Mouse (Mus musculus) gastrocnemius, adult 8-10 months (tissue): ENCODE results near the gene Nanos1. TPM values are rescaled to one million over a fixed set of nuclear protein-coding genes. Genes with fewer than 3 reads are reported as not detected.

ENCODE experiments used
- DNase-seq, 2 experiments: peaks; one replicate each; pipeline ENCODE4 v3.0.0; 2022; ENCODE audit warnings: low spot score in 2 of 2
- total RNA-seq, 4 experiments: library from RNA; stranded (reverse); gene quantifications; 2 replicates each; pipeline ENCODE4 v1.2.4; 2022

Nanos1 gene
- total RNA-seq = under 1 TPM in 1 of 4 experiments, not detected in 3; 0.11 TPM

- peak; percentile 52 to 70 for DNase-seq
These were observed at the start of gene Nanos1 for GRCm38 (mm10) chr19:60755438-60756191. Nanos1 (plus strand) TSS chr19:60755987.

GRCm38 (mm10) chr19:60709193-60709900 is 46.4 kb upstream of the Nanos1 start:
- no peak for DNase-seq

- DNase-seq = no peak
These were observed 45.6 kb upstream of the Nanos1 start for GRCm38 (mm10) chr19:60710196-60710595.

DNA sequence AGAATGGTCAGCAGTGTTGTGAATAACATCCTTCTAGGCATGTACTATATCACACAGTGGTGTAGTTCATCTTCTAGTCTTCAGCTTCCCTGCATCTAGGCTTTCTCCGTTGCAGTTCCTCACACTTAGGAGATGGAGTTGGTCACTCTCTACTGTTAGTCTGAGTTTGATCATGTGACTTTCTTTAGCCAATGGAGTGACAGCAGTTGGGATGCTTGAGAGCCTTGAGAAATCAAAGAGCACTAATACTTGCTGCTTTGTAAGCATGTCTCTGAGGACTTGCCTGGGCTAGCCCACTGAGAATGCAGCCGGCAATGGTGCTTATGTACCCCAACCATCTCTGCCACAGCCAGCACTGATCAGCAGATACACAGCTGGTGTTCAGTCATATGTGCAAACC is 43.2 kb upstream of the Nanos1 start:
- no peak for DNase-seq

- DNase-seq = no peak
These were observed 39.4 kb upstream of the Nanos1 start for GRCm38 (mm10) chr19:60716381-60716780.

DNA sequence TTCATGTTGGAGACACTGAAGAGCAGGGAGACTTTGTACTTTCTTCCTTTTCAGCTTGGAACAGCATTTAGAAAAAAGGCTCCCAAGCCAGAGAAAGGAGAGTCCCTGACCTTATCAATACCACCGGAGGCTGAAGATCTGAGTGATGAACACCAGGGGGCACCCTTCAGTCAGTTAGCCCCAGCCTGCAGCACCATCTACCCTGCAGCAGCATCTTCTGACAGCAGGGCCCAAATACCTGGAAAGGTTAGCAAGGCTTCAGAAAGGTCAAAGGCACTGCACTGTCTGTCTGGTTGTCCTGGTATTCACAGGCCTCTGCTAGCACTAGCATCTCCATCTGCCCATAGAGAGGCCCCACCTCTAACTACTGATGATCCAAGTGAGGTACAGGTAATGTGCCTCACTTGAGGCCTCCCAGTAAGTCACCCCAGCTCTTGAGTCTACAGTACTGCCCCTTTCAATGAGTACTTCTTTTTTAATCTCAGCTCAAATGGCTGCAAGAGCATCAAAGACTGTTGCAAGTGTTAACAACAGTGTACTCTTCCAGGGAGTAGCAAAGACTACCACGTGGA is 25.4 kb upstream of the Nanos1 start:
- no peak for DNase-seq

GRCm38 (mm10) chr19:60731299-60731698 is 24.5 kb upstream of the Nanos1 start:
- DNase-seq = no peak

- DNase-seq = no peak
These were observed 23.8 kb upstream of the Nanos1 start for GRCm38 (mm10) chr19:60731966-60732365.

DNA sequence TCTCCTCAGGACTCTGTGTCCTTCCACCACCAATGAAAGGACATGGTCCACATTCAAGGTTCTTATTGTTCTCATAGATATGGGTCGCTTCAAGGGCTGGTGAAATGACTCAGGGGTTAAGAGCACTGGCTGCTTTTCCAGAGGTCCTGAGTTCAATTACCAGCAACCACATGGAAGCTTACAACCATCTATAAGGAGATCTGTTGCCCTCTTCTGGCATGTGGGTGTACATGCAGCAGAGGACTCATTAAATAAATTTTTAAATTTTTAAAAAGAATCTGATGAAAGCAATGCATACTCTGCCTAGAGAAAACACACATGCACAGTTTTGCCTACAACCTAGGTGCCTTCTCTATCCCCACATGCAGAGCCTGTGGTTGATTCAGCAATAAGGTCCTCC is 15.2 kb upstream of the Nanos1 start:
- no peak for DNase-seq

GRCm38 (mm10) chr19:60743767-60744547 is 11.8 kb upstream of the Nanos1 start:
- DNase-seq = no peak

- no peak for DNase-seq
These were observed 8.0 kb upstream of the Nanos1 start for GRCm38 (mm10) chr19:60747801-60748200.

DNA sequence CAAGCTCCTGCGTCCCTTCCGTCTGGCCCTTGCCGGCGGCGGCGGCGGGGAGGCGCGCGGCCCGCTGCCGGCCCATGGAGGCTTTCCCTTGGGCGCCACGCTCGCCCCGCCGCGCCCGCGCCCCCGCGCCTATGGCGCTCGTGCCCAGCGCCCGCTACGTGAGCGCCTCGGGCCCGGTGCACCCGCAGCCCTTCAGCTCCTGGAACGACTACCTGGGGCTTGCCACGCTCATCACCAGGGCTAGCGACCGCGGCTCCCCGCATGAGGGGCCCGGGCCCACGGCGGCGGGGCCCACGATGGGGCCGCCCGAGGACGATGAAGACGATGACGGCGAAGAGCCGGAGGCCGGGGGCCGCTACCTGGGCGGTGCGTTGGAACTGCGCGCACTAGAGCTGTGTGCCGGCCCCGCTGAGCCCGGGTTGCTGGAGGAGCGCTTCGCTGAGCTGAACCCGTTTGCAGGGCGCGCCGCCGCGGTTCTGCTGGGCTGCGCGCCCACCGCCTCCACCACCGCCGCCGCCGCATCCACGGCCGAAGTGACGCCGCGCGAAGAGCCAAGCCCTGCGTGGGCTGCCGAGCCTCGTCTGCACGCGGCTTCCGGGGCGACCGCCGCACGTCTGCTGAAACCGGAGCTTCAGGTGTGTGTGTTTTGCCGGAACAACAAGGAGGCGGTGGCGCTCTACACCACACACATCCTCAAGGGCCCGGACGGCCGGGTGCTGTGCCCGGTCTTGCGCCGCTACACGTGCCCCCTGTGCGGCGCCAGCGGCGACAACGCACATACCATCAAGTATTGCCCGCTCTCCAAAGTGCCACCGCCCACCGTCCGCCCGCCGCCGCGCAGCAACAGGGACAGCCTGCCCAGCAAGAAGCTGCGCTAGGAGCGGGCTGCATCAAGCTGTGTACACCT is 658 bp downstream of the Nanos1 start:
- DNase-seq = peak in 1 of 2 experiments; percentile 5

- DNase-seq = no peak
These were observed 1.5 kb downstream of the Nanos1 start for GRCm38 (mm10) chr19:60757099-60757785.

- DNase-seq = no peak
These were observed 3.4 kb downstream of the Nanos1 start for GRCm38 (mm10) chr19:60758896-60759835.

- no peak for DNase-seq
These were observed 17.6 kb downstream of the Nanos1 start for GRCm38 (mm10) chr19:60773366-60773765.

- no peak for DNase-seq
These were observed 26.2 kb downstream of the Nanos1 start for GRCm38 (mm10) chr19:60782034-60782433.

DNA sequence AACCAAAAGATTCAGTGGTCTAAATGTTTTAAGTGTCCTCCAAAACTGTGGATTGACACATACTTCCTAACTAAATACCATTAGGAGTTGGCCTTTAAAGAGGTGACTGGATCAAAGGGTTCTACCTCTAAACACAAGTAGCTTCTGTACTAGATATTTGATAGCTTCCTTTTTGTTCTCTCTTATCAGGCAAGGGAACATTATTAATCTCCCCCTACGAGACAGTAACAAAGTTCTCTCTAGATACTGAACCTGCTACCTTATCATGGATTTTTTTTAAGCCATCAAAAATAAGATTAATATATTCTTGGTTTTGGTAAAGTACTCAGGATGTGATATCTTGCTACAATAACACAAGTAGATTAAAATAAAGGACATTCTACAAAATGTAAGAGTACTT is 28.9 kb downstream of the Nanos1 start:
- no peak for DNase-seq

GRCm38 (mm10) chr19:60787465-60788150 is 31.8 kb downstream of the Nanos1 start:
- DNase-seq = no peak
